Mouse (Mus musculus) liver, adult 2 months (tissue): ENCODE measurements at regions not wholly inside any gene's neighbourhood (a gene's known extent, or its start where the extent isn't known, plus 50 kb on each side); places are given as distances from the start of the nearest gene placed in this dataset.

Experiments
- DNase-seq: peaks from one replicate; pipeline ENCODE4 v3.0.0-alpha.2; 2011; ENCODE audit warnings: low read depth, low spot score; ENCODE audit errors: extremely low read depth
- H3K27ac ChIP-seq: fragments of 200-500 bp; replicated peaks from 2 replicates; pipeline ENCODE4 v1.5.1; 2012; ENCODE audit warnings: low read depth, mild to moderate bottlenecking, control low read depth, inconsistent platforms, low read length; ENCODE audit not compliant: insufficient read depth
- H3K27me3 ChIP-seq: fragments of 200-500 bp; 2 replicates; pipeline ENCODE4 v1.6.1; 2012; ENCODE audit warnings: mild to moderate bottlenecking, moderate library complexity, low read length, inconsistent platforms; ENCODE audit not compliant: control insufficient read depth, insufficient read depth
- H3K36me3 ChIP-seq: fragments of 200-500 bp; 2 replicates; pipeline ENCODE4 v1.6.1; 2012; ENCODE audit warnings: low read length, inconsistent platforms; ENCODE audit not compliant: control insufficient read depth, insufficient read depth
- H3K4me1 ChIP-seq: fragments of 200-500 bp; 2 replicates; pipeline ENCODE4 v1.6.1; 2011; ENCODE audit warnings: low read length; ENCODE audit not compliant: control insufficient read depth, insufficient read depth
- H3K4me3 ChIP-seq: fragments of 200-500 bp; 2 replicates; pipeline ENCODE4 v1.5.1; 2011; ENCODE audit warnings: low read depth, mild to moderate bottlenecking, control low read depth, low read length, moderate library complexity; ENCODE audit not compliant: insufficient read depth
- H3K79me2 ChIP-seq: fragments of 200-500 bp; 2 replicates; pipeline ENCODE4 v1.6.1; 2012; ENCODE audit warnings: inconsistent platforms, mild to moderate bottlenecking, low read length, moderate library complexity; ENCODE audit not compliant: control insufficient read depth, insufficient read depth
- H3K9ac ChIP-seq: fragments of 200-500 bp; 2 replicates; pipeline ENCODE4 v1.6.1; 2012; ENCODE audit warnings: low read depth, mild to moderate bottlenecking, control low read depth, inconsistent platforms, low read length
- CTCF ChIP-seq: fragments of 200-500 bp; IDR thresholded peaks from 2 replicates; pipeline ENCODE4 v1.5.1; 2011; ENCODE audit warnings: low read depth, low read length, control low read depth
- POLR2A ChIP-seq: fragments of 200-500 bp; IDR thresholded peaks from 2 replicates; pipeline ENCODE4 v1.6.1; 2011; ENCODE audit warnings: low read length, control low read depth; ENCODE audit not compliant: insufficient read depth; ENCODE audit errors: extremely low read depth
- WGBS: fragments of 180-500 bp; shearing (Covaris S2); methylation state at CpG from one replicate; pipeline ENCODE4 v1.1.7; 2018; 5-methylcytosine and 5-hydroxymethylcytosine counted together

DNA sequence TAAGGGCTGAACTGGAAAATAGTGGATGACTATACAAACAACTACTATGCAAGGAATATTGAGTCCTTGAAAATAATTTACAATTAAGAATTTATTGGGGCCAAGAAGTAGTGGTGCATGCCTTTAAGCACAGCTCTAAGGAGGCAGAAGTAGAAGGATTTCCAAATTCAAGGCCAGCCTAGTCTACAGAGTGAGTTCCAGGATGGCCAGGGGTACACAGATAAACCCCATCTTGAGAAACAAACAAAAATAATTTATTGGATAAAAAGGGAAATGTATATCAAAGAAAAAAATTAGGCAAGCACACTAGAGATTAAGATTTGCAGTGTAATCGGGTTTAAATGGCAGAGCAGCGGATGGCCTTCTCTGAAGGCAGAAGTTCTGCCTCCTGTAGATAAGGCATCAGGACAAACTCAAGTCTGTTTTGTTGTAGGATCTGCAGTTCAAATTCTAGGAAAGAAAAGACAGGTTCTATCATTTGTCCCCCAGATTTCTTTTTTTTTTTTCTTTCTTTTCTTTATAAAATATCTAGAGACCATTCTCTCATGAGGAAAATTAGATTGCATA is 110.7 kb upstream of the Man2a1 start:
- H3K27ac ChIP-seq = no peak overlapping the region
- no peaks in the 10 kb centered on the region for H3K36me3 ChIP-seq
- 84% methylated on average over 2 of the region's 2 CpGs for WGBS
- DNase-seq = no peak
- no peak overlapping the region for H3K4me3 ChIP-seq
- no peaks in the 10 kb centered on the region for H3K27me3 ChIP-seq
- no peak overlapping the region for H3K9ac ChIP-seq
- H3K79me2 ChIP-seq = no peaks in the 10 kb centered on the region
- H3K4me1 ChIP-seq = no peaks in the 10 kb centered on the region
- no peak for TF ChIP-seq CTCF
- TF ChIP-seq POLR2A = no peak

DNA sequence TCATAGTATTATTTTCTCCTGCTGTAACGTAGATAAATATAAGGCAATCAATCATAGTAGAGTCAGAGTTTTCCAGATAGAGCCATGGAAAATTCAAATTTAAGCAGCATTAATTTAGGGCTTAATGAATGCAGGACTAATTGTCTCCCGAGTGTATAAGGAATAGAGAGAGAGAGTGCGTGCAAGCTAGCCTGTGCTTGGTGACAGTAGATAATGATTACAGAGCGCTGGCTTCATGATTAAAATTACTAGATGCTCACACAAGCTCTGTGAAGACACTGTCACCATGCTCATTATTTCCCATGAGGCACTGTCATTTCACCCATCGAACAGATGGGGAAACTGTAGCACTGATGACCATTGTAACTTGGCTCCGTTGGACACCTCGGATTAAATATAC is 109.9 kb upstream of the Man2a1 start:
- no peak overlapping the region for H3K27ac ChIP-seq
- no peaks in the 10 kb centered on the region for H3K4me1 ChIP-seq
- no peak overlapping the region for H3K9ac ChIP-seq
- H3K27me3 ChIP-seq = no peaks in the 10 kb centered on the region
- H3K79me2 ChIP-seq = no peaks in the 10 kb centered on the region
- H3K4me3 ChIP-seq = no peak overlapping the region
- 96% methylated on average over 7 of the region's 7 CpGs for WGBS
- DNase-seq = no peak
- H3K36me3 ChIP-seq = no peaks in the 10 kb centered on the region
- TF ChIP-seq POLR2A (no peak), CTCF (no peak)

- TF ChIP-seq CTCF (no peak), POLR2A (no peak)
- 22% methylated on average over 10 of the region's 10 CpGs for WGBS
- no peak for DNase-seq
- Histone ChIP-seq H3K4me1 (no peaks in the 10 kb centered on the region), H3K36me3 (no peaks in the 10 kb centered on the region), H3K27me3 (no peaks in the 10 kb centered on the region), H3K9ac (no peak overlapping the region), H3K27ac (no peak overlapping the region; the same call in 1 of the 2 replicates), H3K4me3 (no peak overlapping the region), H3K79me2 (no peaks in the 10 kb centered on the region)
Measured at GRCm38 (mm10) chr17:64491922-64492353, 108.6 kb upstream of the Man2a1 start.

GRCm38 (mm10) chr17:64492614-64493269 is 107.8 kb upstream of the Man2a1 start:
- no peaks in the 10 kb centered on the region for H3K36me3 ChIP-seq
- no peaks in the 10 kb centered on the region for H3K27me3 ChIP-seq
- WGBS = 40% methylated on average over 9 of the region's 9 CpGs
- DNase-seq = peak; percentile 17
- H3K27ac ChIP-seq = no peak overlapping the region
- no peaks in the 10 kb centered on the region for H3K79me2 ChIP-seq
- no peak for TF ChIP-seq POLR2A
- peak; percentile 77 for TF ChIP-seq CTCF
- H3K4me3 ChIP-seq = peak overlapping the region; percentile 7
- H3K9ac ChIP-seq = no peak overlapping the region
- H3K4me1 ChIP-seq = no peaks in the 10 kb centered on the region

- peaks cover 1% of the 10 kb centered on the region for H3K4me1 ChIP-seq
- no peak overlapping the region for H3K9ac ChIP-seq
- H3K27me3 ChIP-seq = no peaks in the 10 kb centered on the region
- TF ChIP-seq CTCF (peak; percentile 50), POLR2A (no peak)
- DNase-seq = peak; percentile 71
- H3K27ac ChIP-seq = no peak overlapping the region
- no peak overlapping the region for H3K4me3 ChIP-seq
- no peaks in the 10 kb centered on the region for H3K36me3 ChIP-seq
- 37% methylated on average over 15 of the region's 15 CpGs for WGBS
- no peaks in the 10 kb centered on the region for H3K79me2 ChIP-seq
Measured at GRCm38 (mm10) chr17:64499281-64499997, 101.1 kb upstream of the Man2a1 start.

DNA sequence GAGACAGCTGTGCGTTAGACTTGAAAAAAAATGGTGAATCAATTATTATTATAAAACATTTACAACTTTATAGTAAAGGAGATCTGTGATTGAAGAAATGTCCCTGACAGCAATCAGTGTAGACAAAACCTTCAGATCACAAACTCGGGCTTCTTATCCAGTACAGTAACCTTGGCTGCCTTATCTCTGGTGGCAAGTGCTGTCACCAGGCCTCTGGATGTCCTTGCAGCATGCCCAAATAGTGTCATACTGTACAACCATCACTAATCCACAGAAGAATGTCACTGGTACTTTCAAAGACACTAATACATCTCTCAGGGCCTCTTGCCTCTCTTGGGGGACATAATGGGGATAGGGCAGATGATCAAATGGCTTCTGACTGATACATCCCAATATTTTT is 98.2 kb upstream of the Man2a1 start:
- TF ChIP-seq CTCF = no peak
- peaks cover 1% of the 10 kb centered on the region for H3K4me1 ChIP-seq
- H3K4me3 ChIP-seq = no peak overlapping the region
- no peaks in the 10 kb centered on the region for H3K36me3 ChIP-seq
- no peak overlapping the region for H3K27ac ChIP-seq
- no peaks in the 10 kb centered on the region for H3K79me2 ChIP-seq
- no peak for DNase-seq
- WGBS = 85% methylated on average over 2 of the region's 2 CpGs
- H3K9ac ChIP-seq = no peak overlapping the region
- no peaks in the 10 kb centered on the region for H3K27me3 ChIP-seq
